Mouse (Mus musculus) CH12.LX (cell line): ENCODE measurements around the gene Rnf144b. TPM values are rescaled to one million over a fixed set of nuclear protein-coding genes. Genes with fewer than 3 reads are reported as not detected.

Experiments
- DNase-seq: peaks from one replicate; pipeline ENCODE4 v3.0.0-alpha.2; 2013; ENCODE audit errors: extremely low read depth
- H3K27ac ChIP-seq: 2 replicates; pipeline ENCODE4 v1.5.1; 2012; ENCODE audit warnings: low read depth, mild to moderate bottlenecking, control low read depth, moderate library complexity; ENCODE audit not compliant: insufficient read depth
- H3K27me3 ChIP-seq: replicated peaks from 2 replicates; pipeline ENCODE3; 2012; ENCODE audit warnings: inconsistent platforms
- H3K36me3 ChIP-seq, 2 experiments: replicated peaks in 1 of 2; 2 replicates each; pipeline versions ENCODE3 to v1.6.1; 2012; ENCODE audit warnings: inconsistent platforms in 1 of 2, low read length in 1 of 2, mild to moderate bottlenecking in 1 of 2, mixed read lengths in 1 of 2, moderate library complexity in 1 of 2; ENCODE audit not compliant: control insufficient read depth in 1 of 2, insufficient read depth in 1 of 2
- H3K4me1 ChIP-seq, 2 experiments: 2 replicates each; pipeline ENCODE4 v1.6.1; 2012; ENCODE audit warnings: inconsistent platforms in 1 of 2, moderate library complexity in 1 of 2; ENCODE audit not compliant: insufficient read depth in 2 of 2, control insufficient read depth in 1 of 2
- H3K4me2 ChIP-seq: 2 replicates; pipeline ENCODE4 v1.6.1; 2012; ENCODE audit warnings: low read depth, mild to moderate bottlenecking, control low read depth; ENCODE audit not compliant: poor library complexity, insufficient read depth, severe bottlenecking
- H3K4me3 ChIP-seq, 3 experiments: fragments of 150-350 bp in 1 of 3; sonication (generic) in 1 of 3; replicated peaks in 1 of 3; 2 replicates each; pipeline versions ENCODE3 to v1.5.1; 2011 to 2012; ENCODE audit warnings: low read depth in 2 of 3, low read length in 2 of 3, mild to moderate bottlenecking in 2 of 3, moderate library complexity in 2 of 3, control low read depth in 1 of 3, improper control_type of control experiment in 1 of 3, inconsistent platforms in 1 of 3, mixed read lengths in 1 of 3; ENCODE audit not compliant: poor library complexity in 1 of 3
- H3K79me2 ChIP-seq: replicated peaks from 2 replicates; pipeline ENCODE4 v1.6.1; 2012; ENCODE audit warnings: mild to moderate bottlenecking, moderate library complexity; ENCODE audit not compliant: control insufficient read depth, poor library complexity, insufficient read depth, severe bottlenecking; ENCODE audit errors: extremely low read depth
- H3K9ac ChIP-seq: 2 replicates; pipeline ENCODE4 v1.6.1; 2012; ENCODE audit warnings: low read depth, mild to moderate bottlenecking, control low read depth, moderate library complexity; ENCODE audit not compliant: insufficient read depth
- H3K9me3 ChIP-seq: replicated peaks from 2 replicates; pipeline ENCODE3; 2012; ENCODE audit warnings: low read length, inconsistent platforms, mixed read lengths
- CHD1 ChIP-seq: IDR thresholded peaks from 2 replicates; pipeline ENCODE4 v1.6.1; 2012; ENCODE audit warnings: low read depth, low read length, improper control_type of control experiment, inconsistent platforms
- CHD2 ChIP-seq: IDR thresholded peaks from 2 replicates; pipeline ENCODE4 v1.6.1; 2011; ENCODE audit warnings: low read length, improper control_type of control experiment
- E2F4 ChIP-seq: IDR thresholded peaks from 2 replicates; pipeline ENCODE4 v1.6.1; 2011; ENCODE audit warnings: low read depth, low read length, improper control_type of control experiment; ENCODE audit not compliant: insufficient replicate concordance
- ELF1 ChIP-seq: IDR thresholded peaks from 2 replicates; pipeline ENCODE4 v1.6.1; 2014; ENCODE audit warnings: low read depth, mild to moderate bottlenecking, inconsistent platforms, low read length, improper control_type of control experiment
- EP300 ChIP-seq: IDR thresholded peaks from 2 replicates; pipeline ENCODE4 v1.6.1; 2011; ENCODE audit warnings: low read length, improper control_type of control experiment
- HCFC1 ChIP-seq: IDR thresholded peaks from 2 replicates; pipeline ENCODE4 v1.6.1; 2012; ENCODE audit warnings: low read depth, mild to moderate bottlenecking, inconsistent platforms, low read length, improper control_type of control experiment
- IRF4 ChIP-seq: IDR thresholded peaks from 2 replicates; pipeline ENCODE4 v1.6.1; 2014; ENCODE audit warnings: low read depth, mild to moderate bottlenecking, inconsistent platforms, low read length, improper control_type of control experiment
- MAX ChIP-seq: IDR thresholded peaks from 2 replicates; pipeline ENCODE4 v1.6.1; 2011; ENCODE audit warnings: low read length, improper control_type of control experiment
- MXI1 ChIP-seq: IDR thresholded peaks from 2 replicates; pipeline ENCODE4 v1.6.1; 2011; ENCODE audit warnings: mild to moderate bottlenecking, low read depth, low read length, improper control_type of control experiment
- NELFE ChIP-seq: IDR thresholded peaks from 2 replicates; pipeline ENCODE4 v1.6.1; 2011; ENCODE audit warnings: low read depth, low read length, improper control_type of control experiment
- NRF1 ChIP-seq: IDR thresholded peaks from 2 replicates; pipeline ENCODE4 v1.6.1; 2014; ENCODE audit warnings: low read depth, mild to moderate bottlenecking, inconsistent platforms, low read length, improper control_type of control experiment, moderate library complexity
- PAX5 ChIP-seq: IDR thresholded peaks from 2 replicates; pipeline ENCODE4 v1.6.1; 2012; ENCODE audit warnings: low read length, inconsistent platforms, mixed read lengths
- POLR2AphosphoS2 ChIP-seq: IDR thresholded peaks from 2 replicates; pipeline ENCODE4 v1.6.1; 2011; ENCODE audit warnings: low read depth, low read length, improper control_type of control experiment
- RAD21 ChIP-seq: IDR thresholded peaks from 2 replicates; pipeline ENCODE4 v1.6.1; 2011; ENCODE audit warnings: low read depth, mild to moderate bottlenecking, low read length, improper control_type of control experiment, moderate library complexity
- SMC3 ChIP-seq: IDR thresholded peaks from 2 replicates; pipeline ENCODE4 v1.6.1; 2011; ENCODE audit warnings: low read depth, low read length, improper control_type of control experiment
- TBP ChIP-seq: conservative IDR thresholded peaks from 2 replicates; pipeline ENCODE4 v1.6.1; 2011; ENCODE audit warnings: low read depth, low read length, improper control_type of control experiment
- UBTF ChIP-seq: IDR thresholded peaks from 2 replicates; pipeline ENCODE4 v1.6.1; 2012; ENCODE audit warnings: low read depth, mild to moderate bottlenecking, inconsistent platforms, low read length, improper control_type of control experiment, moderate library complexity
- USF2 ChIP-seq: conservative IDR thresholded peaks from 2 replicates; pipeline ENCODE4 v1.6.1; 2011; ENCODE audit warnings: low read depth, low read length, improper control_type of control experiment
- ZKSCAN1 ChIP-seq: IDR thresholded peaks from 2 replicates; pipeline ENCODE4 v1.6.1; 2012; ENCODE audit warnings: low read depth, inconsistent platforms, low read length, improper control_type of control experiment, borderline replicate concordance
- ZMIZ1 ChIP-seq: IDR thresholded peaks from 2 replicates; pipeline ENCODE4 v1.6.1; 2012; ENCODE audit warnings: low read depth, mild to moderate bottlenecking, inconsistent platforms, low read length, improper control_type of control experiment
- ZNF384 ChIP-seq: IDR thresholded peaks from 2 replicates; pipeline ENCODE4 v1.6.1; 2012; ENCODE audit warnings: low read depth, low read length, improper control_type of control experiment, inconsistent platforms
- dilution Hi-C: fragments of 300-500 bp; cut with MboI; formaldehyde crosslinking; loops from 2 replicates; pipeline ENCODE4 v1.14.3; 2020; ENCODE audit warnings: low sequenced_read_pairs; ENCODE audit not compliant: extremely low pct_unique_long_range_greater_than_20kb, extremely low pct_ligation_motif_present
- in situ Hi-C: fragments of 300-500 bp; cut with MboI; formaldehyde crosslinking; loops from 3 replicates; pipeline ENCODE4 v1.14.3; 2019; ENCODE audit warnings: low sequenced_read_pairs, low pct_ligation_motif_present, low pct_unique_long_range_greater_than_20kb, mixed read lengths
- polyA plus RNA-seq: library from polyadenylated mRNA; unstranded; fragments of >175 nt; gene quantifications from 2 replicates; pipeline ENCODE4 v1.2.1, GENCODE M21; 2012; ENCODE audit warnings: low read depth; ENCODE audit not compliant: insufficient read length
- total RNA-seq, 2 experiments: library from RNA; depleted of rRNA; stranded (reverse); fragments of 300-350 nt in 1 of 2; fragments of >200 nt in 1 of 2; gene quantifications; 2 replicates each; pipeline ENCODE4 v1.2.3; 2012 to 2014

The Rnf144b gene
- total and polyA plus RNA-seq, 3 experiments = not detected

GRCm38 (mm10) chr13:47133058-47133457 lies 10.6 kb downstream of the Rnf144b start:
- Histone ChIP-seq H3K4me2 (peak overlapping the region; percentile 16; the same call in 1 of the 2 replicates), H3K27ac (no peak overlapping the region)
- dilution Hi-C loops = no loop called here
- TF ChIP-seq MAX (0 out of 2 replicates have a peak, but pooled peaks have one; percentile 39), NELFE (no peak), HCFC1 (no peak)
- TF ChIP-seq, all 38 proteins: peak for 1
- no peak overlapping the region for H3K9ac ChIP-seq
- DNase-seq = peak; percentile 21
- peaks cover 0 to 16% of the 10 kb centered on the region in 2 experiments; a peak in 2 of 4 replicates for H3K4me1 ChIP-seq
- no peaks in the 10 kb centered on the region for H3K27me3 ChIP-seq
- peaks cover 2% of the 10 kb centered on the region for H3K9me3 ChIP-seq
- no peaks in the 10 kb centered on the region for H3K79me2 ChIP-seq
- no peak overlapping the region for H3K4me3 ChIP-seq
- no peaks in the 10 kb centered on the region for H3K36me3 ChIP-seq
- in situ Hi-C loops = loop anchor here (25.0 kb wide), 1 partner anchor 1329 kb away; no protein-coding TSS in a partner anchor

DNA sequence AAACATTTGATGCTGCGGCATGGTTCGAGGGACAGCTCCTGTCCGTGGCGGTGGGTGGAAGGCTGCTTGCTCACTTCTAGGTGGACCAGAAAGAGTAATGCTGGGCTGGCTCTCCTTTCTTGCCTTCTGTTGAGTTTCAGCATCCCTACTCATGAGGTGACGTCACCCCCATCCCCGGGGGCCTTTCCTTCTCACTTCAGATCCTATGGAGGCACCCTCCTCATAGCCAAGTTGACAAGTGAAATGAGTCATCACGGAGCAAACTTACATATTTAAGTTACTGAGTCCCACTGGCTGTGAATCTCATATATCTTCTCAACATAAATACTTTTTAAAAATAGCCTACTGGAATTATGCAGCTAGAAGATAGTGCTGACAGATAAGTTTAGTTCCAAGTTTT lies 12.4 kb downstream of the Rnf144b start:
- no peaks in the 10 kb centered on the region for H3K27me3 ChIP-seq
- no peaks in the 10 kb centered on the region for H3K36me3 ChIP-seq
- no peak overlapping the region for H3K9ac ChIP-seq
- H3K4me1 ChIP-seq = peaks cover 0 to 13% of the 10 kb centered on the region in 2 experiments; a peak in 2 of 4 replicates
- DNase-seq = no peak
- no peak overlapping the region for H3K27ac ChIP-seq
- dilution Hi-C loops = no loop called here
- H3K4me3 ChIP-seq = no peak overlapping the region
- no peaks in the 10 kb centered on the region for H3K79me2 ChIP-seq
- H3K4me2 ChIP-seq = no peak overlapping the region
- H3K9me3 ChIP-seq = peaks cover 7% of the 10 kb centered on the region
- in situ Hi-C loops = loop anchor here (25.0 kb wide), 1 partner anchor 1327 kb away; no protein-coding TSS in a partner anchor
- TF ChIP-seq IRF4 (no peak), CHD2 (no peak), POLR2AphosphoS2 (no peak), E2F4 (no peak), ZKSCAN1 (no peak), UBTF (no peak), RAD21 (no peak), PAX5 (no peak), NELFE (no peak), TBP (no peak), CHD1 (no peak)

- Histone ChIP-seq H3K27me3 (no peaks in the 10 kb centered on the region), H3K9ac (no peak overlapping the region), H3K4me1 (peaks cover 0 to 13% of the 10 kb centered on the region in 2 experiments; a peak in 2 of 4 replicates), H3K4me2 (no peak overlapping the region), H3K9me3 (peaks cover 7% of the 10 kb centered on the region), H3K27ac (no peak overlapping the region), H3K4me3 (no peak overlapping the region), H3K36me3 (no peaks in the 10 kb centered on the region), H3K79me2 (no peaks in the 10 kb centered on the region)
- in situ Hi-C loops = loop anchor here (25.0 kb wide), 1 partner anchor 1327 kb away; no protein-coding TSS in a partner anchor
- TF ChIP-seq HCFC1 = no peak
- no peak for TF ChIP-seq SMC3
- TF ChIP-seq ZNF384 = no peak
- TF ChIP-seq ELF1 = no peak
- TF ChIP-seq CHD1 = no peak
- TF ChIP-seq MXI1 = no peak
- no peak for TF ChIP-seq NRF1
- no peak for TF ChIP-seq IRF4
- no peak for TF ChIP-seq TBP
- TF ChIP-seq ZMIZ1 = no peak
- no peak for TF ChIP-seq EP300
- no peak for TF ChIP-seq USF2
- dilution Hi-C loops = no loop called here
- no peak for DNase-seq
These were observed 13.3 kb downstream of the Rnf144b start for GRCm38 (mm10) chr13:47135741-47136140.
